Mouse (Mus musculus): Measurements from ENCODE around the gene Crlf3. TPM values are rescaled to one million over a fixed set of nuclear protein-coding genes. Genes with fewer than 3 reads are reported as not detected.

Crlf3 gene
- 40.8 and 43.9 TPM in 2 replicates for polyA plus RNA-seq (2015; fragmentation: Nextera tagmentation; extraction: Ambion mirVana)

DNA sequence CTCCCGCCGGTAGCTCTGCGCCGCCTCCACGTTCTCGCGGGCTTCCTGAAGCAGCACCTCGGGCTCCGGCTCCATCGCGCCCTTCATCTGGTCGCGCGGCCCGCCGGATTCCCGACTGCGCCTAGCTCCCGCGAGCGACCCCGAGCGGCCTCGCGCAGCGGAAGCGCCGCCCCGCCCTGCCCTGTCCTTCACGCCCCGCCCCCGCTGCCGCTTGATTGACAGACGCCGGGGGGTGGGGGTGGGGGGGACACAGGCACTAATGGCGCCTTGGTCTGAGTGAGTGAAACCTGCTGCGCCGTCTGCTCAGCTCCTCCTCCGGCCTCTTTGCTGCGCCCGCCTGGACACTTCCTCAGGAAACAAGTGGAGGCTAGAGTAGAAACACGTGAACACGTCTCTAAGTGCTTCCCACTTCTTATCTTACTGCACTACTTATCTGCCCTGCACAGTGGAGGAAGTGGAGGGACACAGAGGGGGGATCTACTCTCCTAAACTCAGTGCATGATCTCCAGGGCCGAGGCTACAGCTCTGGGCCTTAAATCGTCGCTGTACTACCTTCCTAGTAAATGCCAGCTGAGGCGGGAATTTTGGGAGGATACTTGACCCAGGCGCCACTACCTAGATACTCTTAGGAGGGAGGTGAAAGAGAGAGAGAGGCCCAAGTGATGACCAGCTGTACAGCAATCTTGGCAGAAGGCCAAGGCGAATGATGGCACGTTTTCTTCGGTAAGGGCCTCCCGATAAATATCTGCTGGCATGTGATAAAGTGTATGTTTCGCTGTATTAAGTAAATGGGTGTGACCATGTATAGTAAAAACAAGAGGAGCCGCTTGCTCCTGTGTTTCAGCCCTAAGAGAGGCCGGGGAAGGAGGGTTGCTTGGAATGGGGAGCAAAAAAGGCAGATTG is at the start of gene Crlf3:
TSS of gene Crlf3 (minus strand) at position 166 of the 903 bp plus-strand sequence.
- H3K27me3 ChIP-seq: no peaks in the 10 kb centered on the region
- peak within 1 kb of the TSS; percentile 98 for H3K27ac ChIP-seq
- H3K4me3 ChIP-seq: peak within 1 kb of the TSS; percentile 90
- H3K4me1 ChIP-seq: peaks cover 15% of the 10 kb centered on the region
- WGBS: 2% methylated on average over 53 of the region's 55 CpGs
- peak; percentile 97 for ATAC-seq (ENCODE audit: borderline replicate concordance, extremely low read depth, low FRiP score, low TSS enrichment)
- peak within 1 kb of the TSS; percentile 99 for H3K9ac ChIP-seq
- H3K9me3 ChIP-seq: no peaks in the 10 kb centered on the region
- peak within 1 kb of the TSS; percentile 72 for H3K4me2 ChIP-seq
- no peaks in the 10 kb centered on the region for H3K36me3 ChIP-seq

- H3K4me1 ChIP-seq: no peaks in the 10 kb centered on the region
- no peak overlapping the region for H3K4me3 ChIP-seq
- H3K9me3 ChIP-seq: no peaks in the 10 kb centered on the region
- no peak overlapping the region for H3K4me2 ChIP-seq
- 67% methylated on average over 1 of the region's 1 CpGs for WGBS
- no peak overlapping the region for H3K27ac ChIP-seq
- H3K36me3 ChIP-seq: peaks cover 67% of the 10 kb centered on the region
- ATAC-seq (ENCODE audit: borderline replicate concordance, extremely low read depth, low FRiP score, low TSS enrichment): no peak
- H3K27me3 ChIP-seq: no peaks in the 10 kb centered on the region
- no peak overlapping the region for H3K9ac ChIP-seq
These were observed 35.6 kb upstream of the Crlf3 start for GRCm38 (mm10) chr11:80116411-80116810.

DNA sequence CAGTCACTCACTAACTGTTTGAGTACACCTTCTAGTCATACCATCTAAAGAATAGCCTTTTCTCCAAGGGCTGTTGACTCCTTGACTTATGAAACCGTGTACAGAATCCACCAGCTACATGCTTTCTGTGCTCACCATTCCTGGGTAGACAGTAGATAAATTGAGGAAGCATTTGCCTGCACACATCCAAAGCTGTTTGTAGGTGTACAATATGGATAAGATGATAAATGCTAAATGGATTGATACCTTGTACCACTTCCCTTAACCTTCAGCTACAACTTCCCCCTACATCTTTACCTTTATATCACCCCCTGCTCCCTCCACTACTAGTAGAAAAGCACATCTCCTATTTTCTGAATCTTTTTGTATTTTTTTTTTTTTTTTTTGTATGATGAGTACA is 23.6 kb upstream of the Crlf3 start:
- Histone ChIP-seq H3K9ac (no peak overlapping the region), H3K27ac (no peak overlapping the region), H3K27me3 (no peaks in the 10 kb centered on the region), H3K4me1 (no peaks in the 10 kb centered on the region), H3K9me3 (no peaks in the 10 kb centered on the region), H3K4me2 (no peak overlapping the region), H3K4me3 (no peak overlapping the region), H3K36me3 (peaks cover 49% of the 10 kb centered on the region)
- ATAC-seq (ENCODE audit: borderline replicate concordance, extremely low read depth, low FRiP score, low TSS enrichment): no peak
- WGBS: 81% methylated on average over 1 of the region's 1 CpGs

- Histone ChIP-seq H3K27me3 (no peaks in the 10 kb centered on the region), H3K4me2 (no peak overlapping the region), H3K36me3 (peaks cover 40% of the 10 kb centered on the region), H3K4me1 (no peaks in the 10 kb centered on the region), H3K4me3 (no peak overlapping the region), H3K9ac (no peak overlapping the region), H3K27ac (no peak overlapping the region), H3K9me3 (no peaks in the 10 kb centered on the region)
- no peak for ATAC-seq (ENCODE audit: borderline replicate concordance, extremely low read depth, low FRiP score, low TSS enrichment)
- 89% methylated on average over 6 of the region's 6 CpGs for WGBS
These were observed 20.5 kb upstream of the Crlf3 start for GRCm38 (mm10) chr11:80101298-80101697.

GRCm38 (mm10) chr11:80098444-80099056 is 17.8 kb upstream of the Crlf3 start:
- ATAC-seq (ENCODE audit: borderline replicate concordance, extremely low read depth, low FRiP score, low TSS enrichment): no peak
- no peaks in the 10 kb centered on the region for H3K4me1 ChIP-seq
- no peak overlapping the region for H3K4me2 ChIP-seq
- no peak overlapping the region for H3K4me3 ChIP-seq
- peaks cover 50% of the 10 kb centered on the region for H3K36me3 ChIP-seq
- H3K27me3 ChIP-seq: no peaks in the 10 kb centered on the region
- H3K27ac ChIP-seq: no peak overlapping the region
- H3K9ac ChIP-seq: no peak overlapping the region
- 93% methylated on average over 3 of the region's 3 CpGs for WGBS
- no peaks in the 10 kb centered on the region for H3K9me3 ChIP-seq

- Histone ChIP-seq H3K9ac (peak overlapping the region; percentile 87), H3K27ac (no peak overlapping the region), H3K4me1 (peaks cover 13% of the 10 kb centered on the region), H3K4me3 (peak overlapping the region; percentile 89), H3K27me3 (no peaks in the 10 kb centered on the region), H3K36me3 (peaks cover 19% of the 10 kb centered on the region), H3K9me3 (no peaks in the 10 kb centered on the region), H3K4me2 (peak overlapping the region; percentile 62)
- no peak for ATAC-seq (ENCODE audit: borderline replicate concordance, extremely low read depth, low FRiP score, low TSS enrichment)
- WGBS: 41% methylated on average over 3 of the region's 3 CpGs
These were observed 9.9 kb upstream of the Crlf3 start for GRCm38 (mm10) chr11:80090555-80091164.

DNA sequence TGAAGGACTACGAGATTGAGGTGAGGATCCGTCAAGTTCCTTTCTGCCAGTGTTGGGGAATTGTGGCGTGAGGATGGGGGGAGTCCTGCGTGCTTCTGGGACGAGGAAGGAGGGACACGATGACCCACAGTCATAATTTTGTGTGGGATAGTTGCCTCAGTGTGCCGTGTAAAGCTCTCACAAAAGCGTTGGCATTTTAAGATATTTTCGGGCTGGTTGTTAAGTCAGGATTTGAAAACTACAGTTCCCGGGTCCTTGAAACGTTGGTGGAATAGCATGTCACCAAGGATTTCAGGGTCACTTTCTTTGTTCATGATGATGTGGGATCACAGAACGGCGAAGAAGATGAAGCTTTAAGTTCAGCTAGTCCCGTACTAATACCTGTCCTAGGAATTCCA is 9.0 kb upstream of the Crlf3 start:
- ATAC-seq (ENCODE audit: borderline replicate concordance, extremely low read depth, low FRiP score, low TSS enrichment): no peak
- Histone ChIP-seq H3K4me3 (peak overlapping the region; percentile 89), H3K36me3 (peaks cover 11% of the 10 kb centered on the region; the same call in 1 of the 2 replicates), H3K27me3 (no peaks in the 10 kb centered on the region), H3K9me3 (no peaks in the 10 kb centered on the region), H3K27ac (peak overlapping the region; percentile 74), H3K4me2 (peak overlapping the region; percentile 62), H3K9ac (peak overlapping the region; percentile 87), H3K4me1 (peaks cover 13% of the 10 kb centered on the region)
- WGBS: under 1% methylated on average over 14 of the region's 14 CpGs

GRCm38 (mm10) chr11:80088917-80089816 is 8.4 kb upstream of the Crlf3 start, which contains the start of gene Atad5:
Gene Atad5, plus strand, starts transcription at chr11:80089400.
- Histone ChIP-seq H3K4me2 (peak within 1 kb of the TSS; percentile 62), H3K27ac (peak within 1 kb of the TSS; percentile 74), H3K36me3 (peaks cover 4% of the 10 kb centered on the region; the same call in 1 of the 2 replicates), H3K27me3 (no peaks in the 10 kb centered on the region), H3K4me3 (peak within 1 kb of the TSS; percentile 89), H3K4me1 (peaks cover 13% of the 10 kb centered on the region), H3K9me3 (no peaks in the 10 kb centered on the region), H3K9ac (peak within 1 kb of the TSS; percentile 87)
- WGBS: 5% methylated on average over 57 of the region's 57 CpGs
- ATAC-seq (ENCODE audit: borderline replicate concordance, extremely low read depth, low FRiP score, low TSS enrichment): peak; percentile 85

DNA sequence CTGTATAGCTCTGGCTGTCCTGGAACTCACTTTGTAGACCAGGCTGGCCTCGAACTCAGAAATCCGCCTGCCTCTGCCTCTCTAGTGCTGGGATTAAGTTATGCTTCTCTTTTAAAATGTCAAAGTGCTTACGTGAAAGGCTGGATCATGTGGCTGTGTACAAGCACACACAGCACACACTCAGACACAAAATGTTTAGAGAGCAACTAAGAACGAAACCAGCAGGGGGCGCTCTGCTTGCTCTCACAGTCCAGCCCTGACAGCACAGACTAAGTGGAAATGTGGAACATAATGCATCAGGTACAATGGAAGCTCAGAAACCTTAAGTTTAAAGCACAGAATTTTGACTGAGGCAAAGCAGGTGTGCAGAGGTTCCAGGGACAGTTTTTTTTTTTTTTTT is 6.1 kb upstream of the Crlf3 start:
- H3K36me3 ChIP-seq: no peaks in the 10 kb centered on the region
- no peak overlapping the region for H3K4me2 ChIP-seq
- peak; percentile 61; the same call in 1 of the 2 replicates for ATAC-seq (ENCODE audit: borderline replicate concordance, extremely low read depth, low FRiP score, low TSS enrichment)
- H3K27me3 ChIP-seq: no peaks in the 10 kb centered on the region
- peaks cover 8% of the 10 kb centered on the region for H3K4me1 ChIP-seq
- no peak overlapping the region for H3K9ac ChIP-seq
- 14% methylated on average over 5 of the region's 5 CpGs for WGBS
- no peak overlapping the region for H3K4me3 ChIP-seq
- H3K27ac ChIP-seq: no peak overlapping the region
- H3K9me3 ChIP-seq: no peaks in the 10 kb centered on the region

DNA sequence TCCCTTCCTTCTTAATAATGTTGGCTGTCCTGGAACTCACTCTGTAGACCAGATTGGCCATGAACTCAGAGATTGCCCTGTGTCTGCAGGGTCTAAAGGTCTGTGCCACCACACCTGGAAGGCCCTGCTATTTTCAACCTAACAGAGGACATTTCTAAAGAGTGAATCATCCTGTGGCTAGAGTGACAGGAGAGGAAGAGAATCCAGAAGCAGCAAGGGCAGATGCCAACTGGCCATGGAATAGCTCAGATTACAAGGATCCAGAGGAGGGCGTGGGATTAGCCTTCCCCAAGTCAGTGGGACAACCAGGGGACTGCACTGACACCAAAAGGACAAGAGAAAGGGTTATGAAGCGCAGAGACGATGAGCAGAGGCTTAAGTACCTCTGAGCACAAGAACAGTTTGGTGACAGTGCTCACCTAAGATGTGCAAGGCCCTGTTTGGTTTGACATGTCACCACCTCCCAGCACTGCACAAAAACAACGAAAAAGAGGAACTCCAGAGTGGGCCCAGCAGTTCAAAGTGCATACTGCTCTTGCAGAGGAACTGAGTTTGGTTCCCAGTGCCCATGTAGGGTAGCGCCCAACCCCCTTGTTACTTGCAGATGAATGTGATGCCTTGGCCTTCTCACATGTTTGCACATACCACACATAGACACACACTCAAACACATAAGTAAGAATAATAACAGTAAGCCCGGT is 4.7 kb upstream of the Crlf3 start:
- H3K36me3 ChIP-seq: no peaks in the 10 kb centered on the region

More for the DNA sequence above, 4.7 kb upstream of the Crlf3 start:
- Histone ChIP-seq H3K27me3 (no peaks in the 10 kb centered on the region), H3K9ac (no peak overlapping the region), H3K27ac (no peak overlapping the region), H3K4me3 (no peak overlapping the region), H3K4me1 (peaks cover 12% of the 10 kb centered on the region), H3K4me2 (no peak overlapping the region), H3K9me3 (no peaks in the 10 kb centered on the region)
- no peak for ATAC-seq (ENCODE audit: borderline replicate concordance, extremely low read depth, low FRiP score, low TSS enrichment)
- 65% methylated on average over 6 of the region's 6 CpGs for WGBS
